Mouse (Mus musculus) stomach, postnatal 0 days (tissue): ENCODE measurements around the gene Gm867.

Source experiments
- CTCF ChIP-seq: IDR thresholded peaks from 2 replicates; pipeline ENCODE4 v1.5.1; 2016; ENCODE audit warnings: antibody characterized with exemption, low read depth, mild to moderate bottlenecking, moderate library complexity
- EP300 ChIP-seq: optimal IDR thresholded peaks from 2 replicates; pipeline ENCODE3; 2016; ENCODE audit warnings: antibody characterized with exemption

GRCm38 (mm10) chr10:75979432-75979831 is 39.0 kb upstream of the Gm867 start:
- TF ChIP-seq CTCF (no peak), EP300 (no peak)
